Mouse (Mus musculus): ENCODE results near the gene Sim2. TPM values are rescaled to one million over a fixed set of nuclear protein-coding genes. Genes with fewer than 3 reads are reported as not detected.
A peak's percentile ranks its signal among the peaks of the same experiment; 100 is the strongest.

The Sim2 gene
- polyA plus RNA-seq, 1 experiment from 2014 or later = 1.1 TPM

DNA sequence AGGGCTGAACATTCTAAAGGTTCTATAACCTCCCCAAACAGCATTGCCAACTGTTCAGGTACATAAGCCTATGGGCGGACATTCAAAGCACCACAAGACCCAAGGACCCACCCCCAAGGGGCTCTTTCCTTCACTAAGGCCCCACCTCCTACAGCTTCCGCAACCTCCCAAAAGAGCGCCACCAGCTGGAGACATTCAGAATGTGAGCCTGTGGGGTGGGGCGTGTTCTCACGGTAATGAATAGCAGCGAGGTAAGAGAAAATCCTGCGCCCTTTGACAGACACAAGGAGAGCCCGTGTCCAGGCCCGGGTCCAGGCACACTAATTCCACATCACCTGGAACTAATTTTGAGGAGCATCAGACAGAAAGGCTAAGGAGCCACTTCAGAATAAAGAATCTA, 20.5 kb upstream of the Sim2 start:
- no peak overlapping the region for H3K27ac ChIP-seq
- ATAC-seq (ENCODE audit: low FRiP score) = no peak
- H3K4me3 ChIP-seq (replicated peaks) = no peak overlapping the region
- no peak overlapping the region for H3K4me2 ChIP-seq
- 63% methylated on average over 9 of the region's 9 CpGs for WGBS
- no peak overlapping the region for H3K9ac ChIP-seq
- H3K9me3 ChIP-seq = peaks cover 4% of the 10 kb centered on the region; the same call in 1 of the 2 replicates
- peaks cover 13% of the 10 kb centered on the region; the same call in 1 of the 2 replicates for H3K27me3 ChIP-seq
- no peaks in the 10 kb centered on the region for H3K4me1 ChIP-seq
- no peaks in the 10 kb centered on the region for H3K36me3 ChIP-seq (replicated peaks)

DNA sequence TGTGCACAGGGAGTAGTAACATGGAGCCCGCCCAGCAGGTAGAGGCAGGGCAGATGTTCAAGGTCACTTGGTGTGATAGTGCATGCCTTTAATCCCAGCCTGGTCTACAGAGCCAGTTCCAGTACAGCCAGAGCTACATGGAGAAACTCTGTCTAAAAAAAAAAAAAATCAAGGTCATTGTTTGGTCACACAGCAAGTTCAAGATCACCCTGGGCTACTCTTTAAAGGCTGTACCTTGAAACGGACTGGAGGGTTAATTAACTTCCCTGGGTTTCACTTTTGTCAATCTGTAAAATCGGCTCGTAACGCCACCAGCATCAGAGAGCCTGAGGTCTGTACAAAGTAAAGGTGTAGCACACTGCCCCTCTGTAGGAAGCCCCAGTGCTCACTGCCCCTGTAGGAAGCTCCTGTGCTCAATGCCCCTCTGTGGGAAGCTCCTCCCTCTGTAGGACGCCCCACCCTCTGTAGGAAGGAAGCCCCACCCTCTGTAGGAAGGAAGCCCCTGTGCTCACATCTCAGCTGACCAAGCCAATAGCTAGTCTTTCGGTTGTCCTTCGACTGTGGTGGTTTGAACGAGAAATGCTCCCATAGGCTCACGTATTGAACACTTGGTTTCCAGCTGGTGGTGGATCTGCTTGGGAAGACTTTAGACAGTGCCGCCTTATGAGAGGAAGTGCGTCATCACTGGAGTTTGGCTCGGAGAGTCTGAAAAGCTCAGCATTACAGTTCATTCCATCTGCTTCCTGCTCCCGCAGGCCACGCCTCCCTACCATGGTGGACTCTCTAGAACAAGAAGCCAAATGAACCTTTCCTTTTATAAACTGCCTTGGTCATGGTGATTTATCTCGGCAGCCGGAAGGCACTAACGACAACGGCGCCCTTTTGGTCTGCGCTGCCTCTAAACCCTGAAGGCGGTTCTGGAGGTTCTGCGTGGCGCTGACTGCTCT, 18.7 kb upstream of the Sim2 start:
- H3K4me2 ChIP-seq = no peak overlapping the region
- H3K9ac ChIP-seq = no peak overlapping the region
- peaks cover 13% of the 10 kb centered on the region; the same call in 1 of the 2 replicates for H3K27me3 ChIP-seq
- 69% methylated on average over 24 of the region's 24 CpGs for WGBS
- no peak for ATAC-seq (ENCODE audit: low FRiP score)
- H3K9me3 ChIP-seq = peaks cover 4% of the 10 kb centered on the region; the same call in 1 of the 2 replicates
- H3K4me1 ChIP-seq = peaks cover 1% of the 10 kb centered on the region
- no peak overlapping the region for H3K4me3 ChIP-seq (replicated peaks)
- H3K27ac ChIP-seq = no peak overlapping the region
- no peaks in the 10 kb centered on the region for H3K36me3 ChIP-seq (replicated peaks)

DNA sequence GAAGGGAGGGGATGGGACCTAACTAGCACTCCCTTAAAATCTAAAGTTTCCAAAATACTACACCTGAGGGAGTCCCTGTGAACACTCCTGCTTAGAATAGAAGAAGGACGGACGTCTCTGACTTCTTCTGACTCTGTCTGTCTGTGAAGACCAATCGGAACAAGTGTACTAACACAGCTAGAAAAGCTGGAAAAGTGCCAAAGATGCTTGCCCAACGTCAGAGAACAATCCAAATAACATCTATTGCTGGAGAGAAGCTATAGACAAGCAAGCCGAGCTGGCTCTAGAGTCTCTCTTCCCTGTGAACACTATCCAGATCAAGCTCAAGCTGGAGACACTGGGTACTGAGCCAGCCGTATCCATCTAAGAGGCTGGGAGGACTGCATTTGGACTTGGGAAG, 18.0 kb upstream of the Sim2 start:
- Histone ChIP-seq H3K36me3 (replicated peaks) (no peaks in the 10 kb centered on the region), H3K4me2 (no peak overlapping the region), H3K4me3 (replicated peaks) (no peak overlapping the region), H3K27me3 (peaks cover 16% of the 10 kb centered on the region; the same call in 1 of the 2 replicates), H3K9ac (no peak overlapping the region), H3K9me3 (peaks cover 4% of the 10 kb centered on the region; the same call in 1 of the 2 replicates), H3K4me1 (peaks cover 9% of the 10 kb centered on the region), H3K27ac (no peak overlapping the region)
- ATAC-seq (ENCODE audit: low FRiP score) = no peak
- WGBS = 84% methylated on average over 6 of the region's 6 CpGs

DNA sequence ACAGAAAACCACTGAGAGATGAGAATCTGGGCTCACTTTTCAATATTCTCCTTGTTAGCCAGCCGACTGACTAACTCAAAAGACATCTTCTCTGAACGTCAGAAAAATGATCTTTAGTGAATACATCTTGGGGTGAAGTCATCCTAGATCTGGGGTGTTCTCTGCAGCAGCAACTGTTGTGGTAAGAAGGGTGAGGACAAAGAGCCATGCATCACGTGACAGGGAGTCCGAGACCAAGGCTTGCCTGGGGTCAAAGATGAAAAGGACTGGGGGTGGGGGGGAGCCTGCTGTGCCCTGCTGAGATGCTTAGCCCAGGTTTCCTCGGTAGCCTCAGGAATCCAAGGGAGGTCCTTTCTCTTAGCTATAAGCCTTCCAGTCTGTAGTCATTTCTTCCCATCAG, 17.5 kb upstream of the Sim2 start:
- no peak for ATAC-seq (ENCODE audit: low FRiP score)
- Histone ChIP-seq H3K4me1 (peaks cover 9% of the 10 kb centered on the region), H3K4me3 (replicated peaks) (no peak overlapping the region), H3K36me3 (replicated peaks) (no peaks in the 10 kb centered on the region), H3K9ac (no peak overlapping the region), H3K27ac (no peak overlapping the region), H3K4me2 (no peak overlapping the region), H3K9me3 (peaks cover 4% of the 10 kb centered on the region; the same call in 1 of the 2 replicates), H3K27me3 (peaks cover 18% of the 10 kb centered on the region; the same call in 1 of the 2 replicates)
- 59% methylated on average over 5 of the region's 5 CpGs for WGBS

DNA sequence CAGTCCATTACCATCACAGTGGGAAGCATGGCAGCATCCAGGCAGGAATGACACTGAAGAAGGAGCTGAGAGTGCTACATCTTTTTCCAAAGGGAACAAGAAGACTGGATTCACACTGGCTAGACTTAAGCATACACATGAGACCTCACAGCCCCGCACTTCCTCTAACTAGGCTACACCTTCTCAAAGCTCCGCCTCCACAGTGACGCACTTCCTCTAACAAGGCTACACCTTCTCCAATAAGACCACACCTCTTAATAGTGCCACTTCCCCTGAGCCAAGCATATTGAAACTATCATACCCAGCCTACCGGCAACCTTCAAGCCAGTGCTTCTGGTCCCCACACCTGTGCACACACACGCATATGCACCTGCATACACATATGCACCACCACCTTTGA, 15.7 kb upstream of the Sim2 start:
- H3K4me2 ChIP-seq = no peak overlapping the region
- peaks cover 32% of the 10 kb centered on the region for H3K27me3 ChIP-seq
- H3K9ac ChIP-seq = no peak overlapping the region
- no peak for ATAC-seq (ENCODE audit: low FRiP score)
- H3K4me3 ChIP-seq (replicated peaks) = no peak overlapping the region
- no peaks in the 10 kb centered on the region for H3K36me3 ChIP-seq (replicated peaks)
- peaks cover 4% of the 10 kb centered on the region; the same call in 1 of the 2 replicates for H3K9me3 ChIP-seq
- WGBS = 96% methylated on average over 5 of the region's 5 CpGs
- H3K27ac ChIP-seq = no peak overlapping the region
- H3K4me1 ChIP-seq = peaks cover 9% of the 10 kb centered on the region

DNA sequence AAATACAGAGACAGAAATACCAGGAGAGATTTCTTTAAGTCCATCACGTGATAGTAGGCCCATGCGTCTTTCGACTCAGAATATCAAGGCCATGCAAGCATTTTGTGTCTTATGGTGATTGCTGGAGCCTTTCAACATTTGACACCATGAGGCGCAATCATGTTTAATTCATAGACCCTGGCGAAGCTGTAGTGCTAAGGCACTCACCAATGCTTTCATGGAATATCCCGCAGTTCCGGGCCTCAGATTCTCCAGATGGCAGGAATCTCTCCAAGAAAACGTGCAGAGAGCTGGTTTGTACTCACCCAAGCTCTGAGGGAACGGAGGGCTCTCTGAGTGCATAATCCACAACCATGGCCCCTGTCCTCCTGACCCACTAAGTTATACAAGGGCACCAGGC, 13.8 kb upstream of the Sim2 start:
- 69% methylated on average over 9 of the region's 9 CpGs for WGBS
- Histone ChIP-seq H3K9me3 (peaks cover 4% of the 10 kb centered on the region; the same call in 1 of the 2 replicates), H3K27me3 (peaks cover 46% of the 10 kb centered on the region), H3K27ac (no peak overlapping the region), H3K4me2 (no peak overlapping the region), H3K36me3 (replicated peaks) (no peaks in the 10 kb centered on the region), H3K4me1 (peaks cover 9% of the 10 kb centered on the region), H3K9ac (no peak overlapping the region), H3K4me3 (replicated peaks) (no peak overlapping the region)
- ATAC-seq (ENCODE audit: low FRiP score) = no peak

DNA sequence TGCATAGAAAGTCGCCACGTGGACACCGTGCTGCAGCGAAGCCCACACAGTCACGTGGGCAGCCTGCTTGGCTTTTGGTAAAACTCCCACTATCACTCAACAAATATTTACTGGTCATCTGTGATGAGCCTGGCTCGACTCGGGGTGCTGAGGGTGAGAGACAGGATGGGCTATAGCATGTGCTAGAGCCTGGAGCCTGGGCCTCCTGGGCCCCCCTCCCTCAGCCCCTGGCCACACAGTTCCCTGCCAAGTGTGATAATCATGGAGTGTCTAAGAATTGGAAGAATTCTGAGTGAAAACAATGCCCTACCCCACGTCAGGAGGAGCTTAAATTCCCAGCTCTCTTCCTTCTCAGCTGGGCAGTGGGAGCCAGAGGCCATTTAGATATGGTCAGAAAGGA, 13.3 kb upstream of the Sim2 start:
- H3K27ac ChIP-seq = no peak overlapping the region
- peaks cover 4% of the 10 kb centered on the region; the same call in 1 of the 2 replicates for H3K9me3 ChIP-seq
- H3K4me3 ChIP-seq (replicated peaks) = no peak overlapping the region
- H3K4me1 ChIP-seq = peaks cover 9% of the 10 kb centered on the region
- ATAC-seq (ENCODE audit: low FRiP score) = no peak
- H3K36me3 ChIP-seq (replicated peaks) = no peaks in the 10 kb centered on the region
- H3K27me3 ChIP-seq = peaks cover 46% of the 10 kb centered on the region
- no peak overlapping the region for H3K9ac ChIP-seq
- H3K4me2 ChIP-seq = no peak overlapping the region
- 76% methylated on average over 8 of the region's 8 CpGs for WGBS

DNA sequence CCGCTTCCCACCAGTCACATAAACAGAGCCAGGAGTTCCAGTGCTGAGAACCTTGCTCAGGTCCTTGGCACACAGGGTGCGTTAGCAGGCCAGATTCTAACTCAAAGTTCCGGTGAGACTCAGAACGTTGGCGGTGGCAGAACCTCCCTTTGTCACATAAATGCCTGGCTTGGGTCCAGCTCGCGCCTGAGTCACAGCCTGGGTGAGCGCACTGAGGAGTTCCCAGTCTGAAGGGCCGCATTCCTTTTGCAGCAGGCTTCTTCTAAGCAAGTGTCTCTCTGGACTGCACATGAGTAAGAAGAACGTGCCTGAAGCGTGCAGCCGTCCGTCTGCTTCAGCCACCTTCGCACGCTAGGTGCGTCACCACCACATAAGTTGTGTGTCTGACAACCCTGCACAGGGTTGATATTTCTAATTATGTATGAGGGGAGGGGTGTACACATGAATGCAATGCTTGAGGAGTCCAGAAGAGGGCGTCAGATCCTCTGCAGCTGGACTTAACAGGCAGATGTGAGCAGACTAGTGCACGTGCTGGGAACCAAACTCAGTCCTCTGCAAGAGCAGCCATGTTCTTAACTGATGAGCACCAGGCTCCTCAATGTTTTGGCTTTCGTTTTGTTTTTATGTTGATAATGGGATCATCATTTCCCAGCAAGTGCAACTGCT, 9.2 kb upstream of the Sim2 start:
- H3K4me1 ChIP-seq = peaks cover 15% of the 10 kb centered on the region
- H3K4me3 ChIP-seq (replicated peaks) = no peak overlapping the region
- H3K9ac ChIP-seq = no peak overlapping the region
- no peak overlapping the region for H3K27ac ChIP-seq
- peaks cover 80% of the 10 kb centered on the region for H3K27me3 ChIP-seq
- no peaks in the 10 kb centered on the region for H3K36me3 ChIP-seq (replicated peaks)
- ATAC-seq (ENCODE audit: low FRiP score) = no peak
- H3K9me3 ChIP-seq = no peaks in the 10 kb centered on the region
- WGBS = 40% methylated on average over 19 of the region's 19 CpGs
- no peak overlapping the region for H3K4me2 ChIP-seq

DNA sequence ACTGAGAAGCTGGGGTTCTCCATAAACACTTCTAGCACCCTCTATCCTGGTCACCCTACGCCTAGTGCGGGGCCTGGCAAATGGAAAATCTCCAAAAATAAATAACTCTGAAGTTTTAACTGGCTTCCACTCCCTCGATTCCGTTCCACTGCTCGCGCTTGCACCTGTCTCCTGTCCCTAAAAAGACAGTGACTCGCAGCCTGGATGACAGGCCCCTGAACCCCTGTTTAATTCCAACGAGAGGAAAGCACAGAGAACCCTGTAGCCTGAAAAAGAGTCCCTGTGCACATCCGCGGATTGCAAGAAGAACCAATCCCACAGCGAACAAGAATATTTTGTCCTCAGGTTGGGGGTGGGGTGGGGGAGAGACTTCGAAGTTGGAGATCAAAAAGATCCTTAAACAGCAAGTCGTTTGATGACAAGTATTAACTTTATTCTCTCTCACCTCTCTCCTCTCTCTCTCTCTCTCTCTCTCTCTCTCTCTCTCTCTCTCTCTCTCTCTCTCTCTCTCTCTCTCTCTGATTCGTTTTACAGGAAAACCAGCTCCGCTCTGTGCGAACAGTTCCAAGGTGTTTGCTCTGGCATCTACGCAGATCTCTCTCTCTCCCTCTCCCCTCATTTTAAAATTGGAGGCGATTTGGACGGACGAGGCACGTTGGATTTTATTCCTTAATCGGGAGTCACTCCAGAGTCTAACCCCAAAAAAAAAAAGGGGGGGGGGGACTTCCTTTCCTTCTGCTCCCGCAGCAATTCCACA, 6.2 kb upstream of the Sim2 start:
- Histone ChIP-seq H3K4me1 (peaks cover 6% of the 10 kb centered on the region; the same call in 1 of the 2 replicates), H3K27me3 (peaks cover 92% of the 10 kb centered on the region), H3K36me3 (replicated peaks) (no peaks in the 10 kb centered on the region), H3K9me3 (no peaks in the 10 kb centered on the region), H3K9ac (no peak overlapping the region), H3K4me3 (replicated peaks) (no peak overlapping the region), H3K27ac (no peak overlapping the region), H3K4me2 (no peak overlapping the region)
- WGBS = 2% methylated on average over 23 of the region's 23 CpGs
- ATAC-seq (ENCODE audit: low FRiP score) = no peak

DNA sequence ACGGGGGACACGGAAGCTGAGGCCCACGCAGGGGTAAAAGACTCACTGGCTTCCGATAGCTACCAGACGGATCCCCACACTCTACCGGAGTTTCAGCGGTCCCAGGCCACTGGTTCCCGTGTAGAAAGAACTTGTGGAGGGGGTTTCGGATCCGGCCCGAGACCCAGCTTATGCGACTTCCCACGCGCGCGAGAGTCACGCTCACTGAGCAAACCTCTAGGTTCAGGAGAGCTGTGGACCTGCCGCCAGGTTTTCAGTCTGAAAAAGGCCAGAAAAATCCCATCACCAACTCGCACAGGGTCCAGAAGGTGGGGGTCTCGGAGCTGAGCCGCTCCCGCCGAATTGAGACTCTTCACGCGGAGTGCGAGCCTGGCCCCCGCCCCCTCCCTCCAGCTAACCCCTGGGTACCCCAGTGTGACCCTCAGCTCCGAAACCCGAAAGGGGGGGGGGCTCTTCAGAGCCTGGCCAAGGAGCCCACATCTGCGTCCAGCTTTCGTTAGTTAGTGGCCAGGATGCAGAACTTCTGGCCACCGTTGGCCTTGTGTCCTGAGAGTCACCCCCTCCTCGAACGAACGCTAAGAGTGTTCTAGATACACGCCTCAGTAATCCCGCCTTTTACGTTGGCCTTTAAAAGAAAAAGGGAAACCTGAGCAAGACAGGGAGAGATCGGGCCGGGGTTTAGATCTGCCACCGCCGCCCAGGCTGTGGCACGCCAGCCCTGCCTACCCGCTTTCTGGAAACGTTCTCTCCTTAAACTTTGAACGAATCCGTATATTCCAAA, 5.5 kb upstream of the Sim2 start:
- no peak for ATAC-seq (ENCODE audit: low FRiP score)
- under 1% methylated on average over 47 of the region's 47 CpGs for whole genome bisulfite sequencing
- H3K9ac ChIP-seq = no peak overlapping the region
- H3K9me3 ChIP-seq = no peaks in the 10 kb centered on the region
- 0 out of 2 replicates have a peak overlapping the region, but pooled peaks have one; percentile 6 for H3K4me2 ChIP-seq
- no peak overlapping the region for H3K27ac ChIP-seq
- no peak overlapping the region for H3K4me3 ChIP-seq (replicated peaks)
- H3K4me1 ChIP-seq = peaks cover 6% of the 10 kb centered on the region; the same call in 1 of the 2 replicates
- peaks cover 93% of the 10 kb centered on the region for H3K27me3 ChIP-seq
- no peaks in the 10 kb centered on the region for H3K36me3 ChIP-seq (replicated peaks)

DNA sequence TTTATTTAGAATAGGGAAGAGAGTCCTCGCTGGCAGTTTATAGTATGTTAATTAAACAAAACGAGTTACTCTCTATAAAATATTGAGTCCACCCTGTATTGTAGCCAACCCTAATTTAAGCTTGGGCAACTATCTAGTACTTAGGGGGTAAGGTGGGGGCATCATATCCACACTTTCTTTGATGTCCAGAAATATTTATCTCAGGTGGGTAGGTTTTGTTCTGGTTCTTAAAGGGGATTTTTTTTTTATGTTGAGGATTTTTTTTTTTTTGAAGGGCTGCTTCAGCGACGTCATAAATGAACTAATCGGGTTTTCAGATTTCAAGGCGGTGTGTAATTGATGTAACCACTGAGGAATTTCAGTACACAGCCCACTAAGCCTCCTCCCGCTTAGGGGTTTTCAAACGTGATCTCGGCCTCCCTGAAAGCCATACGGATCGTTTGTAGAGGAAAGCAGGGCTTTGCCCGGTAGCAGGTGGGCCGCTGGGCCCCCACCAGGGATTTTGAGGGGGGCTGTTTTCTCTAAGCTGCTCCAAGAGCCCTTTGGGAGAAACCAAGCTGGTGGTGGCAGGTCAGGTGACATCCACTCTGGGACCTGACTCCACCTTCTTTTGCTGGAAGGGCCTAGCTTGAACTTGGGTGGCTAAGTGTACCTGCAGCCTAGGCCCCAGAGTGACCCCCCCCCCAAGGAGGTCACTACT, 4.7 kb upstream of the Sim2 start:
- H3K27me3 ChIP-seq = peaks cover 97% of the 10 kb centered on the region
- under 1% methylated on average over 13 of the region's 13 CpGs for WGBS
- ATAC-seq (ENCODE audit: low FRiP score) = no peak

More for the DNA sequence above, 4.7 kb upstream of the Sim2 start:
- H3K27ac ChIP-seq = no peak overlapping the region
- no peaks in the 10 kb centered on the region for H3K9me3 ChIP-seq
- no peak overlapping the region for H3K4me3 ChIP-seq (replicated peaks)
- H3K36me3 ChIP-seq (replicated peaks) = no peaks in the 10 kb centered on the region
- peaks cover 13% of the 10 kb centered on the region for H3K4me1 ChIP-seq
- H3K9ac ChIP-seq = no peak overlapping the region
- H3K4me2 ChIP-seq = no peak overlapping the region
